Mouse (Mus musculus) spleen, embryonic (tissue): Measurements from ENCODE around the gene Rasgef1c.

Experiments used
- CTCF ChIA-PET: fragments of 350-600 bp; sonication (Branson Sonifier 250); formaldehyde crosslinking; loops from one replicate; lab custom pipeline; 2022; lab: Charles Lee

The Rasgef1c gene

DNA sequence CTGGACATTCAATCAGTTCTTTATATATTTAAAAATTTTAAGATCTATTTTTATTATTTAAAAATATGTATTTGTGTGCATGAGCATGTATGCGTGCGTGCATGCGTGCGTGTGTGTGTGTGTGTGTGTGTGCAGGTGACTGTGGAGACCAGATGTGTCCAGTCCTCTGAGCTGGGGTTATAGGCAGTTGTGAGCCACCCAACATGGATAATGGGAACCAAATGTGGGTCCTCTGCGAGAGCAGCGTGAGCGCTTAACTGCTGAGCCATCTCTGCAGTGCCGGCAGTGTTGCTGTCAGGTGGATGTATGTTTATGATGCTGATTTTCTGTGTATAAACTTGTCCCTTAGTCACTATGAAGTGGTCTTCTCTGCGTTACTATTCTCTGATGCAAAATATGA, 21.9 kb downstream of the Rasgef1c start:
- CTCF ChIA-PET: interaction anchor here (0.7 kb wide), 1 partner anchor 60 kb away, joined by 3 read pairs; no protein-coding TSS in a partner anchor

DNA sequence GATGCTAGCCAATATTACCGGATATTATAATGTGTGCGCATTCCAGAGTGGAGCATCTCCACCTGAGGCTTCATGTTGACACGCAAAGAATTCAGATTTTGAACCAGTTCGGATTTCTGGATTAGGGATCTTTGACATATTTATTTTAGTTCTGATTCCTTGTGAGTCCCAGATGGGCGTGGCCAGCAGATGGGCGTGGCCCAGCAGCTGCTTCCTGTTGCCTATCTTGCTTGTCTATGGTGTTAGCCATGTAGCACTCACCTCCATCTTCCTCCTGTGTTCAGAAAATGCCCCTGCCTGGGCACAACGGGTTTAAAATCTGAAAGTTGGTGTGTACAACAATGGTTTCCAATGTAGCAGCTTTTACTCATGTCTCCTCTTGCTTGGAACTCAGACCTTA, 24.5 kb downstream of the Rasgef1c start:
- CTCF ChIA-PET: no interaction called here

DNA sequence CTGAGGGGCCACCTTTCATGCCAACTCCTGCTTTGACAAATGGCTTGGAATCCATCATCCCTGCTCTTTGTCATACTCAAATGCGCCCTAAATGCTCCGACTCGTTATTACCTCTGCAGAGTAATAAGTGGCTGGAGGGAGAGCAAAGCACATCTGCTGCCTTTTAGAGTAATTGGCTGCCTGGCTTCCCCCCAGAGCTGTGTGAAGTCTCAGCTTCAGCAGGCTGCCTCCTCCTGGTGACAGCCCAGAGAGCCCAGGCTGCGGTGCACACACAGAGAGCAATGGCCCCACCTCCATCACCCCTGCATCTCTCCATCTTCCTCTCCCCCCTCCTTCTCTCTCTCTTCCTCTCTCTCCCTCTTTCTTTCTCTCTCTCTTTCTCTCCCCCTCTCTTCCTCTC, 25.5 kb downstream of the Rasgef1c start:
- CTCF ChIA-PET: no interaction called here

DNA sequence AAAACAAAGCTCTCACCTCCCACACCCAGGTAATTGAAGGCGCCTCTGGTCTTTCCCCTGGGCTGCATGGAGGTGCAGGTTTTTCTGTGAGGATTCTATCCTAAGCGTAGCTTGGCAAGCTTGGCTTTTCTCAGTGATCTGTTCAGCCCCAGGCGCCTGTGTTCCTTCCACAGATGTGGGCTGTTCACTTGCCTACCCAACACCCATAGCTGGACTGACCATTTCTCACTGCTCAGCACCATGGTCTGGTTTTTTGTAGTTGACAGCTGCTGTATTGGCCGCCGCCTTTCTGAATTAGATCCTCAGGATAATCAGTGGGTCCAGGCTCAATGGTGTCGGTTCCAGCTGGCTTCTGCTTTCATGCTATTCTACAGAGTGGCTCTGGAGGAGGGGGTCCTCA, 26.0 kb downstream of the Rasgef1c start:
- CTCF ChIA-PET: no interaction called here

DNA sequence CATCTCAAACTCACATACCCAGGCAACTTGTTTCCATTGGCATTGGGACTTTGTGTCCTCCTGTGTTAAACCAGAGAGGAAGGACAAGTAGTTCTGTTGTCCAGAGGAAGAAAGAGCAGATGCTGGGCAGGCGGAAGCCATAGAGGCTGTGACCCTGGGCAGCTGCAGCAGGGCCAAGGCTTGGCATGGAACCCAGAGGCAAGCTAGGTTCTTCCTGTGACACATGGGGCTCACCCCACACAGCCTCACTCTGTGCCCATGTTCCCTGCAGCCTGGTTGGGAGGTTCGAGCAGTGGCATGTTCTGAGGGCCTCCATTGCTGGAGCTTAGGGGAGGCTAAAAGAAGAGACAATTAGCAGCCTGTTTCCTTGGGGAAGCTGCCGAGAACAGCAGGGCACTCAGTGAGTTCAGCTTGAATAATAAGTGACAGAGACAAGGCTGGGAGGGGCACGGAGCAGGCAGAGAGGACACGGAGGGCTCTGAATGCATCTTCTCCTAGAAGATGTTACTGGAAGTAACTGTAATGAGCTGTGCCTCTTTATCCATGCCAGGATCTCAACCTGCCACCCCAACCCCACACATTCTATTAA, 29.5 kb downstream of the Rasgef1c start:
- CTCF ChIA-PET: no interaction called here

DNA sequence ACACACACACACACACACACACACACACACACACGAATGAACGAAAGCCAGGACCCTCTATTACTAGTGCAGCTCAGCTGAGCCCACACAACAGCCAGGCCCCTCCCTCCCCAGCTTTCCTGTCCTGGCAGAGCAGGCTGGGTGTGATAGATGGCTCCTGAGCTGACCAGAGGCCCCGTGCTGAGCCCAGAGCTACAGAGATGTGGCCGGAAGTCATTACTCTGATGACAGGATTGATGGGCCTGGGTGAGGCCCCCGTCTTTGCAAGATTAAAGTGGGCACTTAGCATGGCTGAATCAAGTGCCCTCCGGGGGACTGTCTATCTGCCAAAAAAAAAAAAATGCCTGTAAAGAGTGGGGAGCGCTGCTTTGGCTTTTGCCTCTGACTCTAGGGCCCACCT, 30.2 kb downstream of the Rasgef1c start:
- CTCF ChIA-PET: no interaction called here

DNA sequence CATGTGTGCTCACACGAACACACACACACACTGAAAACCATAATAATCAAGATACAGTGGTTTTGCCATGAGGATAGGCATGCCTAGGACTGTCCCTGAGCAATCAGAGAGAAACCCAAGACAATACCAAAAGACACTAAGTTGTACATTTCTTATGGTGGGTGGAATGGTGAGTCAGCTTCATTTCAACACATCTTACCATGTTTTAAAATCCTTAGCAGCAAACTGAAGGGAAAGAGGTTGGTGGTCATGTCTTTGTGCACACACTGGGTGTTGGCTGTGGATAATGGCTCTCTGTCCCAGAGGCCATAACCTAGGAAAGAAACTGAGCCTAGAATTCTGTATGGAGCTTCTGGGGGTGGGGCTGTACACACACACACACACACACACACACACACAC, 32.2 kb downstream of the Rasgef1c start:
- CTCF ChIA-PET: no interaction called here

DNA sequence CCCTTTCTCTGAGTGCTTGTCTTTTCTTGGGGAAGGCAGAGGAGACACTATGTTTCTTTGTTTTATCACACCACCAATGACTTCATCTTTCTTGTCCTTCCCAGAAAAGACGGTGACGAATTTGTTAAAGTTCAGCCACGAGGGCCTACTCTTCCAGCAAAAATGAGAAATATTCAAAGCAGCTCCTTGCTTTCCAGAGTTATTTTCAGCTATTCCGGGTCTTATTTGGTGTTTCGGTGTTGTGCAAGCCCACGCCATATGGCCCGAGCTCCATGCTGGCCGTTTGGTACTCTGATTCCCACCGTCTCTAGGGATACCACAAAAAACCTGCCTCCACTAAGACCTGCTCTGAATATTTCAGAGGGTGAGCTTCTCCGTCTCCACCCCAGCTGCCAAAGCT, 32.7 kb downstream of the Rasgef1c start:
- CTCF ChIA-PET: no interaction called here

DNA sequence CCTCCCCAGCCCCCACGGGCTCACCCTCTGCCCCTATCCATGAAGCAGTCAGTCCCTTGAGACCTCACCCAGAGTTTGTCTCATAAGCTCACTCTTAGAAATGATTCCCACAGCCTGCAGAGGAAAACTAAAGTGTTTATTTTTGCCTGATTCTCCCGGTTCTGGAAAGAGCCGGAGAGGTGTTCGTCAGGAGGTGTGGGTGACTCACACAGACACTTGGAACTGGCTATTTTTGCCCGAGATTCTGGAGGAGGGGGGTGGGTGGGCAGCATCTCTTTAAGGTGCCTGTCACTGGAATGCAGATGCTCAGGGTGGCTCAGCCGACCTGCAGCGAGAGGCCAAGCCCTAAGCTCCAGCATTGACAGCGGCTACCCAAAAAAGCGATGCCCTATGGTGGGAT, 34.8 kb downstream of the Rasgef1c start:
- CTCF ChIA-PET: no interaction called here

DNA sequence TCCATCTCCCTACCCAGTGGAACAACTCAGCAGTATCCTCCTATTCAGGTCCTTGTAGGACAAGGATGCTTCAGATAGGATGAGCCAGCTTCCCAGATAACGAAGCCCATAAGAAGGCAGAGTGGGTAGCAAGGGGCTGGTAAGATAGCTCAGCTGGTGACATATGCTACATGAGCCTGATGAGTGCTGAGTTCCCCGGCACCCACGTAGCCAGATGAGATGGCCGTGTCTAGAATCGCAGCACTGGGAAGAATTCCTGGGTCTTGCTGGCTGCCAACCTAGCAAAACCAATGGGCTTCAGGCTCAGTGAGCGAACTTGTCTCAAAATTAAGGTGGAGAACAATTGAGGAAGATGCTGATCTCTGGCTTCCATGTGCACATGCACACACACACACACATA, 36.1 kb downstream of the Rasgef1c start:
- CTCF ChIA-PET: no interaction called here

DNA sequence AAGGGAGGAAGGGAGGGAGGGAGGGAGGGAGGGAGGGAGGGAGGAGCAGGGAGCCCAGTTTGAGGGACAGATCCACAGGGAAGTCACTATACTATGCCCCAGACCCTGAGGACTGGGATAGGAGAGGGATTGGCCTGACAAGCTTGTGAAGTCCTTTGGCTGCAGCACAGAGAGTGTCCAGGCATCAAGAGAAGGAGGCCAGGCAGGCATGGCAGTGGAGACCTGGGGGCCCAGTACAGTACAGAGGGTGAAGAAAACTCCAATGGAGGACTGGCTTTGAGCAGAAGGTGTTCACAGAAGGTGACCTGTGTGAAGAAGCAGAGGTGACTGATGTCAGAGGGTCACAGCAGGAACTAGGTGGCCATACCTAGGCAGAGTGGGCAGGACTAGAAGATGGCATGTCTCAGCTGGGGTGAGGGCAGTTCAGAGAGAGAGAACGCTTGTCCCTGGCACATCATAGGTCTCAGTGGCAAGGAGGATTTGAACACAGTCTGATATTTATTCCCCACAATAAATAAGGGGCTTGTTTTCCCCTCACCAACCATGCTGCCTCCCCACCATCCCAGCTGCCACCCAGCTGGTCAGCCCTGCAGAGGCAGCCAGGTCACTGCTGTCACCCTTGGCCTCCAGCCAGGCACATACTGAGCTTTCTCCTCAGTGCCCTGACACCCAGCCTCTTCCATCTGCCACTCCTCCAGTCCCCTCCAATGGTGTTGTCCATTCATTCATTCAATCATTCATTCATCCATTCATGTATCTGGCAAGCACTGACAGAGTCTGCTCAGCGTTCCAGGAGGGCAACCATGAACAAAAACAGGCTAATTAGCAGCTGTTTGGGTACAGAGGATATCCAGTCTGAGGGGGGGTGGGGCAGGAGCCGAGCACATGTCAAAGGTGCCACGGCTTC, 36.9 kb downstream of the Rasgef1c start:
- CTCF ChIA-PET: no interaction called here

DNA sequence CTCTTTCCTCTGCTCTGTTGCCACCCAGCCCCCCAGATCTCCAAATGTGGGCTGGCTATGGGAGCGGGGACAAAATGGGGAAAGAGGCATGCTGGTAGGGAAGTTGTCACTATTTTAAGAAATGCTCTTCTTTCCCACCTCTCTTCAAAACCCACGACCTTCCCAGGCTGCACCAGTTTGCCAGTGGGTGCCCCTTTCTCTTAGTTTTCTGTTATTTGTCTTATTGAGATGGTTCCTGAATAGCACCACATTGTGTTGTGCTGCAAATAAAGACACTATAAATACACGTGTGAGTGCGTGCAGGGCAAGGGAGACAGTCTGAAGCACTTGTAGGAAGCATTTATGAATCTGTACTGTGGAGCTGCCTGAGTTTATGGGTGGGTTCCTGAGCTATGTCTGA, 41.2 kb downstream of the Rasgef1c start:
- CTCF ChIA-PET: no interaction called here

DNA sequence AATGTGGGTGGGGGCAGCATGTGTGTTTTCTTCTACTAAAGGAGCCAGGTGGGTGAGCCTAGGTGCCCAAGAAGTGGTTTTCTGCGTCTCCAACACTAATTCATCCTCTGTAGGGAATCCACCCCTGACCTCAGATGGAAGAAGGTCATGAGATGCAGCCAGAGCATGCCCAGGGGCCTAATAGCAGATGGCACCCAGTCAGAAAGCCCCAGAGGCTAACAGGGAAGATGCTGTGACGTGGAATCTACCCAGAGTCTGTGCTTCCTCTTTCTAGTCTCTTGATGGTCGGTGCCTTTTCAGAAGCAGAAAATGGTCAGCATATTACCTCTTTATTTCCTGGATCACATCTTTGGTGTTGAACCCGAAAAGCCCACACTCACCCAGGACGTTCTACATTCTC, 42.3 kb downstream of the Rasgef1c start:
- CTCF ChIA-PET: no interaction called here

DNA sequence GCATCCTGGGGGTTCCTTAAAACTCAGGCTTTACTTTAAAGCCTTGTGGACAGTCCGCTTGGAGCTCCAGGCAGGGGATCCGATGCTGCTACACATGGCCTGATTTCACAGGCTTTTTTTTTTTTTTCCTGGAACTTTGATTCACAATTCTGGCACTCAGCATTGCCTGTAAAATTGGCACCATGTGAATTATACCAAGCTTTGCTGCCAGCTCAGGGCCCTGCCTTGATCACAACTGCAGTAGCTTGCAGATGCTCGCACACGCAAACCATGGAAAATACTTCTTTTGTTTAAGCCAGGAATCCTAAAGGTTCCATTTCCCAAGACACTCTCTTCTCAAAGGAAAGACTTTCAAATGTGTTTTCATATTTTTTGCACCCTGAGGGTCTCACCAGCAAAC, 44.1 kb downstream of the Rasgef1c start:
- CTCF ChIA-PET: no interaction called here

DNA sequence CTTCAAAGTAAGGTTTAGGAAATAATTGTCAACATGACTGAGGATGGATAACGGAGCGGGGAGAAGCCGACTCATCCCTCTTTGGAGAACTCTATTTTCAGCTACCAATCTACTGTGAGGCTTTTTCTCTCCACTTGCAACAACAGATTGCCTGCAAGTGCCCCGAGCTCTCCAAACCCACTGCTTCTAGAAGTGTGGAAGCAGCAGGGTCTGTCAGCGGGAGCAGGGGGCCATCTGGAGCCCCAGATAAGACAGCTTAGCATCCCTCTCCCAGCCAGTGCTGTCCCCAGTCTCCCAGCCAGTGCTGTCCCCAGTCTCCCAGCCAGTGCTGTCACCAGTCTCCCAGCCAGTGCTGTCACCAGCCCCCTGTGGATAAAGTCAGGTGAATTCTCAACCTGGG, 48.2 kb downstream of the Rasgef1c start:
- CTCF ChIA-PET: no interaction called here

DNA sequence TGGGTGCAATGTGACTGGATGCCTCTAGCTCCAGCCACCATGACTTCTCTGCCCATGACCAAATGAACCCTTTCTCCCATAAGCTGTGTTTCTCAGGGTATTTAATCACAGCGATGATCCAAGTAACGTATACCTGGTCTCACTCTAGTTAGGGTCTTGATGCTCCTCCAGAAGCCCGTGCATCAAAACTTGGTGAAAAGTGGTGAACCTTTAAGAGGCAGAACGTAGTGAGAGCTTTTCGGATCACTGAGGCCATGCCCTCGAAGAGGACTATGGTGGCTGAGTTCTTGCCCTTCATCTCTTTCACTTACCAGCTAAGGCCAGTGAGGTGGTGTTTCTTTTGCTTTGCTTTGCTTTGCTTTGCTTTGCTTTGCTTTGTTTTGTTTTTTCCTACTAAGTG, 52.0 kb downstream of the Rasgef1c start:
- CTCF ChIA-PET: no interaction called here

DNA sequence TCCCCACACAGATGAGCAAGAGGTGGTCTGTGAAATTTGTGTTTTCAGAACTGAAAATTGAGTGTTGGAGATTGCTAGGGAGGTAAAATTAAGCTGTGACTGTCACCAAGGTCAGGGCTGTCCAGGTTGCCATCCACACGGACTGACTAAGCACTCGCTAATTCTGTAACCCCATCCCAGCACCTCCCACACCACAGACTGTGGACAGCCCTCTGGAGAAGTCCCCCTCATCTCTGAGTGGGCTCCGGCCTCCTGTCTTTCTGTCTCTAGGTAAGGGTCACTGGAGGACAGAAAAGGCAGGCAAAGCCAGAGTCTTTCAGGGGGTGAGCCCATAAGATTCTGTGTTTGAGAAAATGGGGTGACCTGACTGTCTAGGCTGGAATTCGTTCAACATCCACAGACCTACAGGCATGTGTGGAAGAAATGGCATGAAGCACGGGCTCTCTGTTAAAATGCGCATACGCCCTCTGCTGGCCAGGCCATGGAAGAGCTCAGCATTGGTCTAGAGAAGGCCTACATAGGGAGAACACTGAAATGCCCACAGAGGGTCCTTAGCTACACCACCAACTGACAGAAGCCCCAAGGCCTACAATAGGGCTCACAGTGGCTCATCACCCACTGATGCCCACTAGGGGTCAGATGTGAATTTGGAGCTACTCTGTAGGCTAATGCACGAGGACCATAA, 54.1 kb downstream of the Rasgef1c start:
- CTCF ChIA-PET: interaction anchor here (0.8 kb wide), 1 partner anchor 51 kb away, joined by 3 read pairs; no protein-coding TSS in a partner anchor

DNA sequence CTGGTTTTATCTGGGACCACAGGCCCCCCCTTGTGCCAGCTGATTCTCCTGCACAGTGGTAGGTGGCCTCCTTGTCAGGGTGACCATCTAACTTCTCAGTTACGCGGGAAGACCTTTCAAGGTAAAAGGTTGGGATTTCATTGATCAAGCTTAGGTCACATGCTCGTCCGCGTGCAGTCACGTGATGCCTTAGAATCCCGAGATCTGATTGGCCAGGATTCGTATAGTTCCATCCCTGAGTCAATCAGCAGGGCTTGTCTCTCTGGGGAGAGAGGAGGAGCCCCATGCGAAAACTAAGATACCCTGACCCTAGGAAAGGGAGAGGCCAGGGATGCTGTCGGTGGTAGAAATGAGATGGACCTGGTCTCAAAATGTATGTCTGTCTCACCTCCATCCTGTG, 56.4 kb downstream of the Rasgef1c start:
- CTCF ChIA-PET: no interaction called here

DNA sequence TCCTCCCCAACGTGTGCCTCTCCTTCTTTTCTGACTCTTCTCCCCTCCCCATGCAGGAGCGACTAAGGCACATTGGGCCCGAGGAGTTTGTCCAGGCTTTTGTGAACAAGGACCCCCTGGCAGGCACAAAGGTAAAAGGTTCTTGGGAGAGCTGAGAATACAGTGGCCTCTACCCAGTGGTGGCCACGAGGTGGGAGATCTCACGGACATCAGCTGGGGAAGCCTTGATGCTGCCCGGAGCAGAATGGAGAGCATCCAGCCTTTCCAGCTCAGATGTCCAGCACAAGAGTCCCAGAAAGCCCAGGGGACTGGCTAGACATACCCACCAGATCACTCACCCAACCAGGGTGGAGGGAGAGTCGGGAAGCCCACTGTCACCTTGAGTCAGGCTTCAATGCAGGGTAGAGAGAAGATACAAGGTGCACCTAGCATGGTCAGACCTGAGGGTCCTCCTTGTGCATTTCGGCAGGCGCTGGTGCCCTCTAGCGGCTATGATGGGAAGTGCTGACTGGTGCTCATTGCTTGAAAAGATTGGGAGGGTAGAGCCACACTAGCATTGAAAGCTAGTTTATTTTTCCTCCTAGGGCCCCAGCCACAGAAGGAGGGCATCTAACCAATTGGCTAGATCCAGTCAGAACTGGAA, 59.6 kb downstream of the Rasgef1c start:
- CTCF ChIA-PET: no interaction called here

DNA sequence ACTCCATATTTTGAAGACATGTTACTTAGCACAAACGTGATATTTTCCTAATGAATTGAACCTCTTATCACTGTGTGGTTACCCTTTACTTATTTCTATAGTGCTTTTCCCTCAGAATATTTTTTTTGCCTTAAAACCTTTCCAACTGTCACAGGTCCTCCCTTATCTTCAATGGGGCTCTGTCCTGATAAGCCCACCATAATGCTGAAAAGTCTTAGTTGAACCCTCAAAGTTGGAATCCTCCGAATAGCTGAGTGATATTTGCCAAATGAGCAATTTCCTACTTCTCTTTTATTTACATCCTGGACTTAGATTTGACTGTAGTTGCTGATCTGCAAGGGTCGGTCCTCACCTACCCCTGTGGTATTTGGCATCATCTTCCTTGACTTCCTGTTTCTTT, 63.7 kb downstream of the Rasgef1c start:
- CTCF ChIA-PET: interaction anchor here (0.5 kb wide), 1 partner anchor 1782 kb away, joined by 18 read pairs; no protein-coding TSS in a partner anchor

DNA sequence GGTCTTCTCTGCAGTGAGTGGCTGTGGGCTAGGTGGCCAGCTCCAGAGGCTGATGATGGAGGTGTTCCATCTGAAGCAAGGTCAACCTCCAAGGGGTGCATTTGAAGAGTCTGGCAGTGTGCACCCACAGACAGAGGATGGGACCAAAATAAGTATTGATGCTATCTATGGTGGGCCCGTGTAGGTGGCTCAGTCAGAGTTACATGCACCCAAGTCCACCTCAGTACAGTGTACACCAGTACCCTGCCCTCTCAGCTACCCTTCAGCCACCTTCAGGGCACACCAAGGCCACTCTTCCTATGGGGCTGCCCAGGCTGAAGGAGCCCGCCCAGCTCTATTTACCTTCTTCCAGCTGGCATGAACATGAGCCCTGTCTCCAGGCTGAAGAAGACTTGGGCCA, 68.1 kb downstream of the Rasgef1c start:
- CTCF ChIA-PET: no interaction called here
